Mouse (Mus musculus) B cell, adult 2 months (primary cell): Measurements from ENCODE around the gene Olfr172.

Experiments used
- DNase-seq, 2 experiments: peaks; one replicate each; pipeline ENCODE4 v3.0.0; 2022

The Olfr172 gene

GRCm38 (mm10) chr16:58763076-58763475, at the start of gene Olfr172:
Gene Olfr172, minus strand, starts transcription at chr16:58763176.
- no peak for DNase-seq

DNA sequence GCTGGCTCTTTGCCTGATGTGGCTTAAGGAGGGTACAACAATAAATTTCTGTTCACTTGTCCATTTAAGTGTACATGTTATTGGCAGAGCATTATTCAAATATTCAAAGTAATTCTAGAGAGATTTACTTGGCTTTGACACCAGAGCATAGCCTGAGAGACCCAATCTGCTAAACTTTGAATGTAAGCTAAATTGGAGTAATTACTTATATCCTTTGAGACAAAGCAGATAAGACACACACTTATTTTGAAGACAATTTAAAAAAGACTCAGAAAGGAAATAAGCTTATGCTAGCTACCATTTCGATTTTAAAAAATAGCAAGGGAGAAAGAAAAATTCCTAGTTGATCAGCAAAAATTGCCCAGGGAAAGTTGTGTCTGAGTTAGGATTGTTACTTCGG, 37.2 kb upstream of the Olfr172 start, which contains the start of gene Olfr173:
Gene Olfr173 (minus strand): TSS at position 101 of the 400 bp plus-strand sequence.
- no peak for DNase-seq

DNA sequence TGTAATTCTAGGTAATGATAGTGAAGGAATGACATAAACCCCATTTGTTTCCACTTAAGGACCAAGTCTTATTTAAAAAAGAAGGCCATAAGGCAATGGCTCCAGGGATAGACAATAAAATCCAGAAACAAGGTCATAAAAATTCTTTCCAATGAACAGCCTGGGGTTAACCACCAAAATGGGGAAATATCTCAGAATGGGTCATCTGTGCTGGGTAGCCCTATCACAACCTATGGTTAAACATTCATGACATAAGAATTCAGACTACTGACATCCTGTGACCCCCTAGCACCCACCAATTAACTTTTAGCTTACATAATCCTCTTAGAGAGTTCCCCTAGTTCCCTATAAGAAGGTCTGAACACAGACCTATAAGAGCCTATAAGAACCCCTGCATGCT, 6.8 kb downstream of the Olfr172 start:
- DNase-seq, result no peak

- DNase-seq, result no peak
These were observed 11.7 kb downstream of the Olfr172 start for GRCm38 (mm10) chr16:58751314-58751713.

DNA sequence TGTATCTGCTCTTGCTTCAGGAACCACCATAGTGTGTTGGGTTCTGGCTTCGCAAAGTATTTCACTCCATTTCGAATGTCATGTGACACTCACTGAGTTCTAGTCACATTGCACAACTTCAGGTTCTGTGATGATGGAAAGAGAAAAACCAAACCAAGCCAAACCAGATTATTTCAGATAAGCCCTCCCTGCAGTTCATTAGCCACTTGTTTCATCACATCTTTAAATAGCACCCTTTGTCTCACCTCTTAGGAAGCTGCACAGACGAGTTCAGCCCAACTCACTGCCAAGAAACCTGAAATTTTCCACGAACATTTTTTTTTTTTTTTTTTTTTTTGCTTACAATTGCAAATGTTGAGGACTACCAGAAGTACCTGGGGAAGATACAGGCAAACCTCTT, 16.3 kb downstream of the Olfr172 start:
- no peak for DNase-seq

DNA sequence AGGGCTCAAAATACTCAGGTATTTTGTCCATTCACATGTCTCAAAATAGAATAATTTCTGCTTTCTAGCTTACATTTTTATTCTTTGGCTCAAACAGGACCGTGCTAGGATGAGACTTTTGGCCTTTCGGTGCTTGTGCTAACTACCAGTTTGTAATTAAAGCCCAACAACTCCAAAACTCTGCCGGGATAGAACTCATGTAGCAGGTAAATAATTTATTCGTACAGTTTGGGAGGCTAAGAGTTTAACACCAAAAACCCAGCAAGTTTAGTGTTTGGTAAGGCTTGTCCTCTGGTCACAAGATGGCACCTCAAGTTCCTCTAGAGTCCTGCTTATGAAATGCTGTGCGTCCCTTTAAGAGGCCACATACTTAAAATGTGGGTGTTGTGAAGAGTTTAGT, 22.2 kb downstream of the Olfr172 start:
- no peak for DNase-seq

DNA sequence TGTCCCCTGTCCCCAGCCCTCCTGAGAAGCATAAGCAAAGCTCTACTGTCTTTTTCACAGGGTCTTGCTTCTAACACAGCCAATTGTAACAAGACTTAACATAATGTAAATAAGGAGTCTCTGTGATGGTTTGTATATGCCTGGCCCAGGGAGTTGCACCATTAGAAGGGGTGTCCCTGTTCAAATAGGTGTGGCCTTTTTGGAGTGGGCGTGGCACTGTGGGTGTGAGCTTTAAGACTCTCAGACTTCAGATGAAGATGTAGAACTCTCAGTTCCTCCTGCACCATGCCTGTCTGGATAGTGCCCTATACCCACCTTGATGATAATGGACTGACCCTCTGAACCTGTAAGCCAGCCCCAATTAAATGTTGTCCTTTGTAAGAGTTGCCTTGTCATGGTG, 24.2 kb downstream of the Olfr172 start:
- DNase-seq, result no peak

DNA sequence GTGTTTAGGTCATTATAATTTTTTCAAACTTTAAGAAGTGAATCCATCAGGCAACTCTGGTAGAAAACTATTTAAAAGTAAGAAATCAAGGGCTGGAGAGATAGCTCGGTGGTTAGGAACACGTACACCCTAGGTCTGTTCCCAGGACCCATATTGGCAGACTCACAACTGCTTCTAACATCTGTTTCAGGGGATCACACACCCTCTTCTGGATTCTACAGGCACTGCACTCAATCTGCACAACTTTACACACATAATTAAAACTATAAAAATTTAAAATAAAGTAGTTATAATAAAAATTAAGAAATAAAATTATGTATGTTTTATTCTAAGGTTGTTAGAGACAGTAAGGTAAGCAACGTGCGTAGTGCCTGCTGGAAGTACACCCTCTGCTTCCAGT, 24.8 kb downstream of the Olfr172 start:
- DNase-seq, result no peak

GRCm38 (mm10) chr16:58728176-58728671, 34.8 kb downstream of the Olfr172 start:
- no peak for DNase-seq

GRCm38 (mm10) chr16:58727477-58728131, 35.4 kb downstream of the Olfr172 start, which contains the start of gene Cldnd1:
Gene Cldnd1, plus strand, starts transcription at chr16:58727910.
- peak; percentile 93 to 95 for DNase-seq

DNA sequence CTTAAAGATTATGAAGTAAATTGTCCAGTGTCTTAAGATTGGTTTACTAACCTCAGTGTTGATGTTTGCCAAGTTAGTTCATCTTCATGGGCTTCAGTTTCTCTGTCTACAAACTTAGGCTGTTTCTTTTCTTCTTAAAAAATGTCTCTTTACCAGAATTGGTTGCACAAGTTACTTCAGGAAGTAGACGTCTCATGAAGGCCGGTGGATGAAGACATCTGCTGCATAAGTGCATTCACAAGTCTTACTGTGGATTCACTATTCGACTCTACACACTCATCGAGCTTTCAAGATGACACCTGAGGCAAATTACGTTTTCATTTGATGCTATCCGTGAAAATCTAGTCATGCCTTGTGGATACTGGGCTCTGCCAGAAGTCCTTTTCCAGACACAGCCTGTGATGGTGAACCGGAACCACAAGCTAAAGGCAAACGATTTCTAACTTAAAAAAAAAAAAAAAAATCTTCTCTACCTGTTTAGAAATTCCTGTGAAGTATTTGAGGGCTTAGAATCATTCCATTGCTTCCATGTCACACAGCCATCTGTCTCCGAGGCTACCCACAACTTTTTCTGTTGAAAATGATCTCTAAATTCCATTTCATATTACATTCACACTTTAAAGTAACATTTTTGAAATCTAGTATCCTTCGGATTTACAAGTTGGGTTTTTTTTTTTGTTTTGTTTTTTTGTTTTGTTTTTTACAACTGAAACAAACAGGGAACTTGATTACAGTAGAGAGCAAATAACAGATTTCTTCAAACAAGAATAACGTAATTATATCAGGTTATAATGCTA, 36.1 kb downstream of the Olfr172 start:
- DNase-seq, result no peak

DNA sequence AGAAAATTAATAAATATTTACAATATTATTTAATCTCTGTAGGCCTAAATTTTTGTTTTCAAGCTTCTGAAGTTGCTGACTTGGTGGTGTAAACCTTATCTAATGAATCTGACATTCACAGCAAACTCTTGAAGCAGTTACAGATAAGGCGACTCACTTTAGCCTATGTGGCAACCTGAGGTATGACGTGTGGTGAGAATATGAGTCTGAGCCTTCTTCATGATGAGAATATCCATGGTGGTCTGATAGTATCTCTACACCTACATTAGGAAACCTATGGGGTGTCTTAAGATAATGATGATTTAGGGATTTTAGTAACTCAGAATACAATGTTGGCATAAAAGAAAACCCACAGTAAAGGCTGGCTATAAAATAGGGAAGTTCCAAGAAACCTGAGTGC, 40.7 kb downstream of the Olfr172 start:
- DNase-seq, result no peak

DNA sequence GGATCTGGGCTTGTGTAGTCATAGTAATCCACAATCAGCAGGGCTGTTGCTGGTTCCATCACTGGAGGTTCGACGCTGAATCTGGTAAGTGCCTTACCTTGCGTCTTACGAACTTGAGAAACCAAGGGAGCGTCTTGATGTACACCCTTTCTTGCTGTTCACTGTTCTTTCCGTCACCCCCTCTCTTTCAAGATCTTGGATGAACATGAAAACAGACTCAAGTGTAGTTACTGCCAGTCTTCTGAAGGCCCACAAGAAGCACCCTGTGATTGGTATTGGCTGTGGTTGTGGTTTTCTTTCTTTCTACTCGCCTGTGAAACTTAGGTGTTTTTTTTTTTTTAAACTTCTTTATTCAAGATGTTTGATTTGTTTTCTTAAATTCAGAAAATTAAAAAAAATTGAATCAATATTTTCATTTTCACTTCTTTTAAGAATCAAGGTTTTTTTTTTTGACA, 44.3 kb downstream of the Olfr172 start, which contains the start of gene Gpr15:
Gene Gpr15 (minus strand): TSS at position 405 of the 455 bp plus-strand sequence.
- DNase-seq, result no peak

DNA sequence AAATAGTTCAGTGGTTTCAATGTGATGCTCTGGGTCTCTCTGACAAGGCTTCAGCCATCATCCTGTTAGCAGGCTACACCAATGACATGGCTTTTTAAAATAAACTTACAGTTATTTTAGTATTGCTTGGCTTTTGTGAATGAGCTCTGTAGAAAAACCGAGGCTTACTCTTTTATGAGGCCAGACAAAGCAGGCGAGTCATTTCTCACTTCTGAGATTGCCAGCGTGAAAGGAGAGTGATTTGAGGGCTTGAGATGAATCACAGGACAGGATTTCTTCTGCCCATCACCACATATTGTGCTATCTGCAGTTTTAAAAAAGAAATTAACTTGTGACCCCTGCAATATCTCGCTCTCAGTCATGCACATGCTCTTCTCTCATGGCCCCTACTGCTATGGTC, 48.0 kb downstream of the Olfr172 start:
- DNase-seq, result no peak

DNA sequence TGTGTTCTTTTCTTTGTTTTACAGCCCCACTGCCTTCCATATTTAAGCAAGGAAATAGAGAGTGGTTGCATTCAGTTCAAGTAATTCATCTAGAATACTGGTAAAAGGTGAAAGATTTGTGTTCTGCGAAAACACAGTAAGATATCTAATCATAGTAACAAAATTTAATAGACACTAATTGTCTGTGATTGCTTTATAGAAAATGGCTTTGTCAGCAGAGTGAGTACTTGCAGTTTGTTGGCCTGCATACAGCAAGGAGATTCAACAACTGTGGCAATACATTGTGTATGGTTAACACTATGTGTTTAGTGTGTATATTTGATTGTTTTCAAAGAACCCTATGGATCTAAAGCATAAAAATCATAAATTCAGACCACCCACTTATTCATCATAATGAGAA, 49.8 kb downstream of the Olfr172 start:
- DNase-seq, result no peak

DNA sequence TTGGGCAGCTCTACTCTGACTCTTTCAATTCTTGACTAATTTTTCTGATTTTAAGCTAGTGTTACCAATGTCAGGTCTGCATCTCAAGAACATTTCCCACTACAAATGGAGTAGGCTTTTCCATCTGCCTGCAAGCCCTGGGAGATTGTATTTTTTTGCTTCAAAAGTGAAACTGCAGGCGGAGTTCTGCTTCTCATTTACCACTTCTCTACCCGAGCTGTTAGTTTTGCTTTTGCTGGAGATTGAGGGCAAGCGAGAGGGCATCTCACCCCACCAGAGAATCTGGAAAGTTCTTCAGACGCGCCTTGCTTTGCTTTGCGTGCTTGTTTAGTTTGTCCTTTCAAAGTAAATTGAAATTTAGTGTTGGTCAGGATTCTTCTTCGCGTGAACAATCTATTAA, 50.8 kb downstream of the Olfr172 start:
- DNase-seq, result peak; percentile 36 to 40
